Mouse (Mus musculus) midbrain, embryonic 12.5 days (tissue): ENCODE measurements around the gene Nptn. TPM values are rescaled to one million over a fixed set of nuclear protein-coding genes. Genes with fewer than 3 reads are reported as not detected.
A peak's percentile ranks its signal among the peaks of the same experiment; 100 is the strongest.
"Not testable (repeated sequence)": the region's sequence is repeated elsewhere in the genome, so short reads cannot be mapped to it uniquely, and the experiment has no call there.

Experiments used
- ATAC-seq: fragments of 200-750 bp; cut with Nextera tagmentation; 2 replicates; pipeline ENCODE4 v1.8.0; 2017; ENCODE audit warnings: low read depth, moderate TSS enrichment, moderate library complexity; ENCODE audit not compliant: low FRiP score
- H3K27ac ChIP-seq: fragments of 300-500 bp; sonication (generic); replicated peaks from 2 replicates; pipeline ENCODE4 v1.5.1; 2016; ENCODE audit warnings: mild to moderate bottlenecking
- H3K27me3 ChIP-seq: fragments of 300-500 bp; sonication (generic); 2 replicates; pipeline ENCODE4 v1.6.1; 2016; ENCODE audit warnings: mild to moderate bottlenecking
- H3K36me3 ChIP-seq: fragments of 300-500 bp; sonication (generic); 2 replicates; pipeline ENCODE4 v1.6.1; 2016
- H3K4me1 ChIP-seq: fragments of 300-500 bp; sonication (generic); 2 replicates; pipeline ENCODE4 v1.6.1; 2016
- H3K4me2 ChIP-seq: fragments of 300-500 bp; sonication (generic); replicated peaks from 2 replicates; pipeline ENCODE4 v1.6.1; 2016; ENCODE audit warnings: mild to moderate bottlenecking, moderate library complexity
- H3K4me3 ChIP-seq: fragments of 300-500 bp; sonication (generic); 2 replicates; pipeline ENCODE4 v1.5.1; 2016; ENCODE audit warnings: mild to moderate bottlenecking
- H3K9ac ChIP-seq: fragments of 300-500 bp; sonication (generic); replicated peaks from 2 replicates; pipeline ENCODE4 v1.6.1; 2016; ENCODE audit warnings: mild to moderate bottlenecking, moderate library complexity
- H3K9me3 ChIP-seq: fragments of 300-500 bp; sonication (generic); 2 replicates; pipeline ENCODE4 v1.6.1; 2016; ENCODE audit warnings: mild to moderate bottlenecking
- WGBS: fragments of 180-500 bp; shearing (Covaris S2); methylation state at CpG from one replicate; pipeline ENCODE4 v1.1.7; 2016; 5-methylcytosine and 5-hydroxymethylcytosine counted together
- polyA plus RNA-seq: library from polyadenylated mRNA; unstranded; fragments of >200 nt; fragmentation: Nextera tagmentation; extraction: Ambion mirVana; gene quantifications from 2 replicates; pipeline ENCODE4 v1.2.1, GENCODE M21; 2016

Nptn gene
- polyA plus RNA-seq, 1 experiment from 2014 or later, result 68.6 TPM

- no peaks in the 10 kb centered on the region for H3K36me3 ChIP-seq
- H3K27ac ChIP-seq, result no peak overlapping the region
- ATAC-seq, result no peak
- H3K4me3 ChIP-seq, result no peak overlapping the region
- no peaks in the 10 kb centered on the region for H3K27me3 ChIP-seq
- H3K4me2 ChIP-seq, result no peak overlapping the region
- 73% methylated on average over 3 of the region's 3 CpGs for WGBS
- no peaks in the 10 kb centered on the region for H3K9me3 ChIP-seq
- H3K9ac ChIP-seq, result no peak overlapping the region
- peaks cover 24% of the 10 kb centered on the region for H3K4me1 ChIP-seq
Measured at GRCm38 (mm10) chr9:58549694-58550093, 32.3 kb upstream of the Nptn start.

GRCm38 (mm10) chr9:58550928-58551327 is 31.1 kb upstream of the Nptn start:
- WGBS, result 86% methylated on average over 6 of the region's 6 CpGs
- Histone ChIP-seq H3K36me3 (no peaks in the 10 kb centered on the region), H3K27me3 (no peaks in the 10 kb centered on the region), H3K27ac (no peak overlapping the region), H3K9me3 (no peaks in the 10 kb centered on the region), H3K4me2 (no peak overlapping the region), H3K9ac (no peak overlapping the region), H3K4me3 (no peak overlapping the region), H3K4me1 (peaks cover 29% of the 10 kb centered on the region)
- ATAC-seq, result no peak

GRCm38 (mm10) chr9:58552083-58552482 is 30.0 kb upstream of the Nptn start:
- 84% methylated on average over 9 of the region's 9 CpGs for WGBS
- H3K4me2 ChIP-seq, result no peak overlapping the region
- ATAC-seq, result no peak
- no peaks in the 10 kb centered on the region for H3K36me3 ChIP-seq
- H3K27me3 ChIP-seq, result no peaks in the 10 kb centered on the region; the same call in 1 of the 2 replicates
- no peak overlapping the region for H3K4me3 ChIP-seq
- H3K9me3 ChIP-seq, result no peaks in the 10 kb centered on the region
- H3K4me1 ChIP-seq, result peaks cover 25% of the 10 kb centered on the region
- H3K27ac ChIP-seq, result no peak overlapping the region
- no peak overlapping the region for H3K9ac ChIP-seq

- H3K4me2 ChIP-seq, result peak overlapping the region; percentile 90
- peak overlapping the region; percentile 90 for H3K4me3 ChIP-seq
- peaks cover 16% of the 10 kb centered on the region for H3K4me1 ChIP-seq
- peak; percentile 25 for ATAC-seq
- peak overlapping the region; percentile 96 for H3K27ac ChIP-seq
- WGBS, result 17% methylated on average over 23 of the region's 23 CpGs
- no peaks in the 10 kb centered on the region for H3K36me3 ChIP-seq
- H3K9me3 ChIP-seq, result no peaks in the 10 kb centered on the region
- H3K9ac ChIP-seq, result peak overlapping the region; percentile 95
- peaks cover under 1% of the 10 kb centered on the region; the same call in 1 of the 2 replicates for H3K27me3 ChIP-seq
Measured at GRCm38 (mm10) chr9:58554056-58554907, 27.8 kb upstream of the Nptn start.

- Histone ChIP-seq H3K27me3 (peaks cover 3% of the 10 kb centered on the region; the same call in 1 of the 2 replicates), H3K4me3 (peak within 1 kb of the TSS; percentile 90), H3K9ac (peak within 1 kb of the TSS; percentile 95), H3K4me1 (peaks cover 16% of the 10 kb centered on the region), H3K36me3 (no peaks in the 10 kb centered on the region), H3K4me2 (peak within 1 kb of the TSS; percentile 90), H3K27ac (peak within 1 kb of the TSS; percentile 96), H3K9me3 (no peaks in the 10 kb centered on the region)
- WGBS, result 0% methylated on average over 68 of the region's 68 CpGs
- peak; percentile 77 for ATAC-seq
Measured at GRCm38 (mm10) chr9:58554908-58555684, 26.9 kb upstream of the Nptn start, which contains the start of gene Cd276. Gene Cd276 (minus strand): TSS chr9:58555437.

- Histone ChIP-seq H3K27ac (peak overlapping the region; percentile 96), H3K9me3 (no peaks in the 10 kb centered on the region), H3K4me2 (peak overlapping the region; percentile 90), H3K36me3 (no peaks in the 10 kb centered on the region), H3K27me3 (peaks cover 3% of the 10 kb centered on the region; the same call in 1 of the 2 replicates), H3K4me3 (peak overlapping the region; percentile 90), H3K4me1 (peaks cover 16% of the 10 kb centered on the region), H3K9ac (peak overlapping the region; percentile 95; the same call in 1 of the 2 replicates)
- ATAC-seq, result no peak; the same call in 1 of the 2 replicates
- WGBS, result 18% methylated on average over 9 of the region's 9 CpGs
Measured at GRCm38 (mm10) chr9:58555685-58556414, 26.2 kb upstream of the Nptn start.

GRCm38 (mm10) chr9:58556627-58557026 is 25.4 kb upstream of the Nptn start:
- Histone ChIP-seq H3K4me2 (no peak overlapping the region), H3K36me3 (no peaks in the 10 kb centered on the region), H3K9ac (no peak overlapping the region), H3K27me3 (peaks cover 3% of the 10 kb centered on the region; the same call in 1 of the 2 replicates), H3K27ac (no peak overlapping the region), H3K4me1 (peaks cover 16% of the 10 kb centered on the region), H3K9me3 (no peaks in the 10 kb centered on the region), H3K4me3 (no peak overlapping the region)
- no peak for ATAC-seq
- whole genome bisulfite sequencing, result 58% methylated on average over 7 of the region's 7 CpGs

GRCm38 (mm10) chr9:58557457-58558455 is 24.3 kb upstream of the Nptn start:
- no peak for ATAC-seq
- no peaks in the 10 kb centered on the region for H3K9me3 ChIP-seq
- WGBS, result 74% methylated on average over 3 of the region's 3 CpGs
- no peak overlapping the region for H3K27ac ChIP-seq
- H3K9ac ChIP-seq, result no peak overlapping the region
- H3K4me3 ChIP-seq, result no peak overlapping the region
- peaks cover 3% of the 10 kb centered on the region; the same call in 1 of the 2 replicates for H3K27me3 ChIP-seq
- no peak overlapping the region for H3K4me2 ChIP-seq
- no peaks in the 10 kb centered on the region for H3K36me3 ChIP-seq
- H3K4me1 ChIP-seq, result peaks cover 16% of the 10 kb centered on the region

- WGBS, result 76% methylated on average over 3 of the region's 3 CpGs
- Histone ChIP-seq H3K4me1 (peaks cover 5% of the 10 kb centered on the region; the same call in 1 of the 2 replicates), H3K27ac (no peak overlapping the region), H3K36me3 (no peaks in the 10 kb centered on the region), H3K4me2 (no peak overlapping the region), H3K9me3 (no peaks in the 10 kb centered on the region), H3K9ac (no peak overlapping the region), H3K27me3 (peaks cover 3% of the 10 kb centered on the region; the same call in 1 of the 2 replicates), H3K4me3 (no peak overlapping the region)
- no peak for ATAC-seq
Measured at GRCm38 (mm10) chr9:58560211-58560610, 21.8 kb upstream of the Nptn start.

- ATAC-seq, result not testable (repeated sequence)
Measured at GRCm38 (mm10) chr9:58565945-58566344, 16.1 kb upstream of the Nptn start.

More at GRCm38 (mm10) chr9:58565945-58566344, 16.1 kb upstream of the Nptn start:
- not testable (repeated sequence) for H3K27ac ChIP-seq, H3K9me3 ChIP-seq, H3K4me3 ChIP-seq, H3K4me1 ChIP-seq, H3K36me3 ChIP-seq, H3K27me3 ChIP-seq, H3K4me2 ChIP-seq, H3K9ac ChIP-seq
- 79% methylated on average over 3 of the region's 3 CpGs for WGBS
